Mouse (Mus musculus) lung, adult 2 months (tissue): ENCODE measurements around the gene Orm3.

Experiments used
- CTCF ChIP-seq: fragments of 200-500 bp; IDR thresholded peaks from 2 replicates; pipeline ENCODE4 v1.5.1; 2011; ENCODE audit warnings: mild to moderate bottlenecking, low read length, control low read depth; ENCODE audit not compliant: insufficient read depth
- POLR2A ChIP-seq: fragments of 200-500 bp; IDR thresholded peaks from 2 replicates; pipeline ENCODE4 v1.6.1; 2011; ENCODE audit warnings: low read depth, mild to moderate bottlenecking, control low read depth, low read length, borderline replicate concordance; ENCODE audit errors: extremely low read depth

DNA sequence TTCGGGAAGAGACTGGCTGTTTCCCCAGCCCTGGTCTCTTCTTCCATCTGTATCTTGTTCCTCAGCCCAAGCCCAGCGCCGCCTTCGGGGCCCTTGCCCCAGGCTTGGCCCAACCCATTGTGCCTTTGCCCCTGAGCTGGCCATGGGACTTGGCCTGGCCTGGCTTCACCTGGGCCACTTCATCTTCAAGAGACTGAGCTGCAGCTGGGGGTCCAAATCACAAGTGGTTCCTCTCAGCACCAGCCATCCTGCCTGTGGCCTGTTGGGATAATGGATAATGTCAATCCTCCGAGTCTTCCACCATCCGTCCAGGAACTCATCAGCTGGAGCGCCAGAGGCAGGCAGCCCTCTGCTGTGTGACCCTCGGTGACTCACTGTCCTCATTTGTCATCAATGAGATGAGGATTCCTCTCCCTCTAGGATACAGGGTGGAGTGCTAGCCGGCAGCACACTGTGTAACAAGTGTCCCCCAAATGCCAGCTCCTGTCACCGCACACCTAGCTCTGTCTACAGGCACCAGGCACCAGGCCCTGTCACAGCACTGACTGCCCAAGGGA is 42.1 kb downstream of the Orm3 start:
- no peak for TF ChIP-seq CTCF
- TF ChIP-seq POLR2A, result no peak
